Mouse (Mus musculus): ENCODE measurements at regions not wholly inside any gene's neighbourhood (a gene's known extent, or its start where the extent isn't known, plus 50 kb on each side); places are given as distances from the start of the nearest gene placed in this dataset.

DNA sequence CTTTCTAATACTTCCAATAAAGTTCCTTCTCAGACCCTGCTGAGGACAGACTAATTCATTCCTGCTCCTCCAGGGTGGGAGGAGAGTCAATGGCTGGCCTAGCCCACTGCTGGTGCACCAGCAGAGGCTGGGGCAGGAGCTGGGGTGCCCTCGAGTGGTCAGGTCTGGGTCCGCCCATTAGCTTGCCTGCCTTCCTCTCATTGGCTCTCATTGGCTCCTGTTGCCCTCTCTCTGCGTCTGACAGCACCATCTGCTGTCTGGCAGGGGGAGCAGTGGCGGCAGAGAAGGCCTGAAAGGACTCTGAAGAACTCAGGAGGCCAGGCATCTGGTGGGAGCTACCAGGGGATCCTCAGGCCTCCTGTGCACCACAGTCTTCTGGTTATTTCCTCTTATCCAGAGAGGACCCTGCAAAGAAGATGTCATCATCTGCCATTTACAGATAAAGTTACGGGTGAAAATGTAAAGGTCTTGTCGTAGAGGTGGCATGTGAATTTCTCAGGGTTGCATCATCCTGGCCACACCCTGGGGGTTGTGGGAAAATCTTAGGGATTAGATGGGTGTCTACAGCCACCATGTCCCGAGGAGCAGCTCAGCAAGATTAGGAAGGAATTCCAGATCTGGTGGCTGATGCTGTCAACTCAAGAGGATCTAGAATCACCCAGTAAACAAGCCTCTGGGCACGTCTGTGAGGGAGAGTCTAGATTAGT, 66.6 kb upstream of the Gli2 start:
- peak; percentile 35 for DNase-seq

DNA sequence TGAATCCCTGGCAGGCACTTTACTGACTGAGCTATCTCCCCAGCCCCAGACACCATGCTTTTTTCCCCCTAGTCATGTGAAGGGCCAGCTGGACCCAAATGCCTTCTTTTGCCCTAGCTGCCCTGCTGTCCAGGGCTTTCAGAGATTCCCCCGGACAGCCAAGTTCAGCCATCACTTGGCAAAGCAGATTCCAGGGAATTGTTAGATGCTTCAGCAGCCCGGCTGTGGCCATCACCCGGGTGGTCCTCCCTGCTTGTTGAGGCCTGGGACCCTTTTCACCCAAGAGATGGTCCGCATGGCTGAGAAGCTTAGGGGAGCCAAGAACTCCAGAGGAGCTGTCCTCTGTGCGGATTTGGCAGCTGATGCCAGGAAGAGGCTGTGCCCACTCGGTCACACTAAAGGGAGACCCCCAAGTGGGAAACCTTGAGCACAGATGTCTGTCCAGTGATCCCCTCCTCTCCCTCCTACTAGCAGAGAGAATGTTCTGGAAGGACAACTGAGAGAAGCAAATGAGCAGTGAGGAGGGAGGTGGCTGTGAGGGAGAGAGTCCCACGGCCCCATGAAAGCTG, 61.8 kb upstream of the Gli2 start:
- DNase-seq, result no peak

DNA sequence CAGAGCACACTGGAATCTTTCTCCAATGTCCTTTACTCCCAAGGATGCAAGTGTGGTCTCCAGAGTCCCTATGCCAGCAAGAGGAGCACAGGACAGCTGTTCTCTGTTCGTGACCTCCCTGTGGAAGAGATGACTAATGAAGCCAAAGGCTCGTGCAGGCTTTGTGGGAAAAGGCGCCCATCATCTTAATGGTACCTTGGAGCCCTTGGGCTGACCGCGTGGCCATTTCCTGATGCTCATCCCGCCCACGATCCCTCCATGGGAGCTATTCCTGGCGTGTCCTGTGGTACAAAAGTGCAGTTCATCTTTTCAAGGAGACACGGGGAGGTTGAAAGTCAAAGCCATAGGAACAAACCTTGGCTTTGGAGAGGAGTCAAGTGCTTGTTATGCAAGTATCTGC, 55.2 kb upstream of the Gli2 start:
- DNase-seq, result peak; percentile 41

DNA sequence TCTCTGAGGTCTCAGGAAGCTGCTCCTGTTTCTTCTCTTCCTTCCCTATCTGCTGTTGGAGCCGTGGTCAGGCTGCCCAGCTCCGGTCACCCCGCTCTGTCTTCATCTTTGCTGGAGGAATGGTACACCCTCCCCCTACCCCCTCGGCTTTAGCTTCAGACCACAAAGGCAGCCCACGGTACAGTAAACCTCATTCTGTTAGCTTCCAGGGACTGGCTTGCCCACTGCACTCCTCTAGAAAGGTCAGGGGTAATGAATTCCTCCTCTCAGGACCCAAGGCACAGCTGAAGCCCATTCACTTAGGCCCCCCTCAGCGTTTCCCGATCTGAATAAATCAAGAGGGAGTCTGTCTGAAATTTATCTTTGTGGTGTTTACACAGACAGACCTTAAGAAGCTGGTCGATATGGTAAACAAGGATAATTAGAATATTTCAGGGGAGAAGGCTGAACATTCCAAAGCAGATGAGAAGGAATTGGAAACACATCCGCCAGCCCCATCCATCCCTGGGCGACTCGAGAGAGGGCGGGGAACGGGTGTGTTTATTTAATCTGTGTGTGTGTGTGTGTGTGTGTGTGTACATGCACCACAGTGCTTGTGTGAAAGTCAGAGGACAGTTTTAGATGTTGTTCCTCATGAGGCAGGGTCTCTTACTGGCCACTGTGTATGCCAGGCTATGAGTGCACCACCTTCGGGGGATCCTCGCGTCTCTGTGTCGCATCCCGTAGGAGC, 53.0 kb upstream of the Gli2 start:
- no peak for DNase-seq

All from adrenal gland, adult 2 months (tissue).